Mouse (Mus musculus): ENCODE measurements around the gene Gca. TPM values are rescaled to one million over a fixed set of nuclear protein-coding genes. Genes with fewer than 3 reads are reported as not detected.

Gene Gca
- 1.6 and 1.9 TPM in 2 replicates for polyA plus RNA-seq (2015; fragmentation: Nextera tagmentation; extraction: Ambion mirVana)

DNA sequence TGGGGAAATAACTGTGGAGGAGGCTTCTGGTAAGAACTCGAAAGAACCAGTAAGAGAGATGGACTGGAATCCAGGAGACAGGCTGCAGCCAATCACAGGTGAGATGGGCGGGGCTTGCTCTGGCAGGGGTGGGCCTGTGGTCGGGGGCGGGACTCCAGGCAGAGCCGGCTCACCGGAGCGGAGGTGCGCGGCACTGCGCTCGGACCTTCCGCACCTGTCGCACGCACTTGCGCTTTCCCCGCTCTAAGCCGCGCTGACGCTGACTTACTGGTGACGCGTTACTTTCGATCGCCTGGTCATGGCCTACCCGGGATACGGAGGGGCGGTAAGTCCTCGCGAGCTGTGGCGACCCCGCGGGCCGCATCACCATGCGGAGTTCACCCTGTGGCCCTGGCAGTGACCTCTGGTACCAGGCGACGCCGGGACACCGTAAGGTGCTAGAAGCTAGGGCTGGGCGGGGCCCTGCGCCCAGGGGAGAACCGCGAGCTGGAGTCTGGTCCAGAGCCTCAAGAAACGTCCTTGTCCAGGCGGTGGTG, at the start of gene Gca:
Gene Gca, plus strand, starts transcription at position 151 of the 536 bp plus-strand sequence.

DNA sequence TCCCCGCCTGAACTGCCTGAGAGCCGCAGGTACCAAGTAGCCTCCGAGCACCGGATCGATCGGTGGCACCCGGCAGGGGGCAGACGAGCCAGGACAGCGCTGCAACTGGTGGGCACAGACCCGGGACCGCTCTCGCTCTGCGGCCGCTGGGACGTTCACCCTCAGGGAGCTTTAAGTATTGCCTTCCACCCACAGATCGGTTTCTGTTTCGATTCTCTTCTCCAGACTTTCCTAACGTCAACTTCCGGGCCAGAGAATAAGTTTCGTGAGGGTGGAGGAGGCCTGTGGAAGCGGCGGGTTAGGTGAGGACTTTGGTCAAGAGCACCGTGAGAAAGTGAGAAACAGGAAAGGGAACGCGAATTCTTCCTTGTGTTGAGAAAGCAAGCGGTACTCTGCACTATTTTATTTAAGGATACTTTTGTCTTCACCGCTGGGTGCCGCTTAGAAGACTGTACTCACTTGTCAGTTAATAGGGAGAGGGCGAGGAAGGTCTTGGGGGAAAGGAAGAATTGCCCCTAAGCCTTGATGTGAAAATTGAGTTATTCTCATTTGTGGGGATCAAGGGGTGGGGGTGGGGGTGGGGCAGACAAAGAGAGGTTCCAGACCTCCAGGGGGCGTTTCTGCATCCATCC, 18.0 kb upstream of the Gca start, which contains the start of gene Ifih1:
Gene Ifih1, minus strand, starts transcription at position 242 of the 632 bp plus-strand sequence.

Other genes starting within 250 kb of the Gca start
- gene Gcg, start 180.6 kb upstream of the Gca start, polyA plus RNA-seq (2015; fragmentation: Nextera tagmentation; extraction: Ambion mirVana): 0.24 and 0.27 TPM in 2 replicates
- 27.0 and 27.2 TPM in 2 replicates for gene Fap, start 90.2 kb upstream of the Gca start, polyA plus RNA-seq (2015; fragmentation: Nextera tagmentation; extraction: Ambion mirVana)
- 2.4 TPM in 2 replicates for gene Ifih1, start 18.0 kb upstream of the Gca start, polyA plus RNA-seq (2015; fragmentation: Nextera tagmentation; extraction: Ambion mirVana)